Mouse (Mus musculus) myocyte (in vitro differentiated cells): ENCODE results near the gene Mustn1. TPM values are rescaled to one million over a fixed set of nuclear protein-coding genes. Genes with fewer than 3 reads are reported as not detected.

Source experiments
- H3K27me3 ChIP-seq: one replicate; pipeline ENCODE4 v1.6.1; 2011; ENCODE audit not compliant: control insufficient read depth, insufficient read depth, insufficient read length
- H3K36me3 ChIP-seq: one replicate; pipeline ENCODE4 v1.6.1; 2011; ENCODE audit not compliant: control insufficient read depth, insufficient read depth
- H3K4me2 ChIP-seq: one replicate; pipeline ENCODE4 v1.6.1; 2011; ENCODE audit warnings: low read depth, control low read depth
- H3K4me3 ChIP-seq: one replicate; pipeline ENCODE4 v1.5.1; 2011; ENCODE audit warnings: mild to moderate bottlenecking, control low read depth, moderate library complexity
- H3K79me2 ChIP-seq: one replicate; pipeline ENCODE4 v1.6.1; 2011; ENCODE audit not compliant: control insufficient read depth, insufficient read depth
- H3ac ChIP-seq: one replicate; pipeline ENCODE4 v1.6.1; 2011; ENCODE audit not compliant: control insufficient read depth, insufficient read length
- CEBPB ChIP-seq: IDR thresholded peaks from 2 replicates; pipeline ENCODE4 v1.6.1; 2011; ENCODE audit warnings: mild to moderate bottlenecking, moderate library complexity; ENCODE audit not compliant: poor library complexity, insufficient read depth, severe bottlenecking
- E2F4 ChIP-seq: IDR thresholded peaks from one replicate; pipeline ENCODE4 v1.6.1; 2011; ENCODE audit warnings: mild to moderate bottlenecking, control low read depth, moderate library complexity; ENCODE audit not compliant: insufficient read depth
- MAX ChIP-seq: IDR thresholded peaks from one replicate; pipeline ENCODE4 v1.6.1; 2011; ENCODE audit warnings: low read depth, mild to moderate bottlenecking, control low read depth
- MYOD1 ChIP-seq, 3 experiments: IDR thresholded peaks; one replicate each; pipeline ENCODE4 v1.6.1; 2011; ENCODE audit warnings: control low read depth in 2 of 3, low read depth in 2 of 3, mild to moderate bottlenecking in 2 of 3, moderate library complexity in 1 of 3; ENCODE audit not compliant: insufficient read length in 2 of 3, control insufficient read depth in 1 of 3
- MYOG ChIP-seq, 3 experiments: IDR thresholded peaks; one replicate each; pipeline ENCODE4 v1.6.1; 2011; ENCODE audit warnings: control low read depth in 2 of 3, low read depth in 2 of 3, mild to moderate bottlenecking in 2 of 3; ENCODE audit not compliant: insufficient read length in 2 of 3, control insufficient read depth in 1 of 3, insufficient read depth in 1 of 3
- POLR2A ChIP-seq: IDR thresholded peaks from one replicate; pipeline ENCODE4 v1.6.1; 2011; ENCODE audit warnings: low read depth, mild to moderate bottlenecking, control low read depth, moderate library complexity; ENCODE audit not compliant: insufficient read length
- POLR2AphosphoS2 ChIP-seq: IDR thresholded peaks from one replicate; pipeline ENCODE4 v1.6.1; 2011; ENCODE audit warnings: low read depth, control low read depth; ENCODE audit not compliant: insufficient read length
- REST ChIP-seq: IDR thresholded peaks from one replicate; pipeline ENCODE4 v1.6.1; 2011; ENCODE audit warnings: mild to moderate bottlenecking, control low read depth, moderate library complexity; ENCODE audit not compliant: insufficient read depth, insufficient read length
- SRF ChIP-seq: IDR thresholded peaks from one replicate; pipeline ENCODE4 v1.6.1; 2011; ENCODE audit warnings: low read depth; ENCODE audit not compliant: control insufficient read depth, insufficient read length
- TCF12 ChIP-seq: IDR thresholded peaks from one replicate; pipeline ENCODE4 v1.6.1; 2011; ENCODE audit warnings: mild to moderate bottlenecking, control low read depth; ENCODE audit not compliant: poor library complexity, insufficient read depth, severe bottlenecking
- TCF3 ChIP-seq: IDR thresholded peaks from one replicate; pipeline ENCODE4 v1.6.1; 2011; ENCODE audit warnings: low read depth, control low read depth; ENCODE audit not compliant: insufficient read length
- USF1 ChIP-seq: IDR thresholded peaks from one replicate; pipeline ENCODE4 v1.6.1; 2011; ENCODE audit warnings: low read depth, mild to moderate bottlenecking, control low read depth, moderate library complexity
- polyA plus RNA-seq: library from polyadenylated mRNA; unstranded; fragments of >200 nt; fragmentation: generic; extraction: Trizol; gene quantifications from one replicate; pipeline ENCODE4 v1.2.1, GENCODE M21; 2012; ENCODE audit warnings: missing spikeins

Gene Mustn1
- polyA plus RNA-seq, 1 experiment, result 143 TPM

- no peak overlapping the region for H3K4me3 ChIP-seq
- TF ChIP-seq MYOG (IDR thresholded peaks at IDR 0.05; ENCODE audit: control insufficient read depth in 1 of 3, insufficient read depth in 1 of 3, insufficient read length in 2 of 3, low read depth in 2 of 3), result peak in 1 of 3 experiments; percentile 23
- TF ChIP-seq POLR2A, result no peak
- peak; percentile 26 to 70 (median 46) for TF ChIP-seq MYOD1 (IDR thresholded peaks at IDR 0.05; ENCODE audit: control insufficient read depth in 1 of 3, insufficient read length in 2 of 3, low read depth in 2 of 3)
- TF ChIP-seq SRF, result no peak
- H3K4me2 ChIP-seq, result no peak overlapping the region
- H3K79me2 ChIP-seq, result no peaks in the 10 kb centered on the region
- H3ac ChIP-seq, result no peak overlapping the region
- H3K36me3 ChIP-seq, result no peaks in the 10 kb centered on the region
- H3K27me3 ChIP-seq, result no peaks in the 10 kb centered on the region
Measured at GRCm38 (mm10) chr14:30870206-30871147, 8.5 kb upstream of the Mustn1 start.

GRCm38 (mm10) chr14:30874095-30874700, 4.8 kb upstream of the Mustn1 start:
- no peak for TF ChIP-seq MAX
- no peak for TF ChIP-seq USF1
- no peak for TF ChIP-seq E2F4
- TF ChIP-seq MYOG (IDR thresholded peaks at IDR 0.05; ENCODE audit: control insufficient read depth in 1 of 3, insufficient read depth in 1 of 3, insufficient read length in 2 of 3, low read depth in 2 of 3), result no peak
- no peak for TF ChIP-seq SRF
- no peak for TF ChIP-seq POLR2A
- no peak for TF ChIP-seq POLR2AphosphoS2
- no peak for TF ChIP-seq TCF12
- TF ChIP-seq CEBPB, result no peak
- no peak for TF ChIP-seq TCF3
- TF ChIP-seq MYOD1 (IDR thresholded peaks at IDR 0.05; ENCODE audit: control insufficient read depth in 1 of 3, insufficient read length in 2 of 3, low read depth in 2 of 3), result no peak
- TF ChIP-seq REST, result no peak
- H3K4me2 ChIP-seq, result no peak overlapping the region
- H3ac ChIP-seq, result no peak overlapping the region
- no peaks in the 10 kb centered on the region for H3K36me3 ChIP-seq
- no peaks in the 10 kb centered on the region for H3K79me2 ChIP-seq
- no peaks in the 10 kb centered on the region for H3K27me3 ChIP-seq
- no peak overlapping the region for H3K4me3 ChIP-seq

- Histone ChIP-seq H3K27me3 (no peaks in the 10 kb centered on the region), H3K79me2 (no peaks in the 10 kb centered on the region), H3K4me2 (no peak overlapping the region), H3K4me3 (no peak overlapping the region), H3K36me3 (no peaks in the 10 kb centered on the region), H3ac (no peak overlapping the region)
- TF ChIP-seq REST (no peak), MYOD1 (IDR thresholded peaks at IDR 0.05; ENCODE audit: control insufficient read depth in 1 of 3, insufficient read length in 2 of 3, low read depth in 2 of 3) (peak in 1 of 3 experiments; percentile 69), TCF12 (no peak), POLR2AphosphoS2 (no peak)
Measured at GRCm38 (mm10) chr14:30875130-30875865, 3.7 kb upstream of the Mustn1 start.

- H3K4me2 ChIP-seq, result no peak overlapping the region
- no peak overlapping the region for H3K4me3 ChIP-seq
- TF ChIP-seq REST, result no peak
- TF ChIP-seq E2F4, result no peak
- TF ChIP-seq CEBPB, result no peak
- TF ChIP-seq TCF12, result no peak
- TF ChIP-seq TCF3, result no peak
- TF ChIP-seq SRF, result no peak
- TF ChIP-seq POLR2AphosphoS2, result no peak
- TF ChIP-seq MAX, result no peak
- no peak for TF ChIP-seq USF1
- TF ChIP-seq MYOD1 (IDR thresholded peaks at IDR 0.05; ENCODE audit: control insufficient read depth in 1 of 3, insufficient read length in 2 of 3, low read depth in 2 of 3), result no peak
- no peak for TF ChIP-seq POLR2A
- TF ChIP-seq MYOG (IDR thresholded peaks at IDR 0.05; ENCODE audit: control insufficient read depth in 1 of 3, insufficient read depth in 1 of 3, insufficient read length in 2 of 3, low read depth in 2 of 3), result no peak
- no peaks in the 10 kb centered on the region for H3K27me3 ChIP-seq
- no peaks in the 10 kb centered on the region for H3K36me3 ChIP-seq
- no peak overlapping the region for H3ac ChIP-seq
- H3K79me2 ChIP-seq, result no peaks in the 10 kb centered on the region
Measured at GRCm38 (mm10) chr14:30875955-30876354, 3.0 kb upstream of the Mustn1 start.
